Mouse (Mus musculus): ENCODE data around the gene Inpp5a. TPM values are rescaled to one million over a fixed set of nuclear protein-coding genes. Genes with fewer than 3 reads are reported as not detected.

The Inpp5a gene
- polyA plus RNA-seq, 1 experiment, result 26.7 TPM

DNA sequence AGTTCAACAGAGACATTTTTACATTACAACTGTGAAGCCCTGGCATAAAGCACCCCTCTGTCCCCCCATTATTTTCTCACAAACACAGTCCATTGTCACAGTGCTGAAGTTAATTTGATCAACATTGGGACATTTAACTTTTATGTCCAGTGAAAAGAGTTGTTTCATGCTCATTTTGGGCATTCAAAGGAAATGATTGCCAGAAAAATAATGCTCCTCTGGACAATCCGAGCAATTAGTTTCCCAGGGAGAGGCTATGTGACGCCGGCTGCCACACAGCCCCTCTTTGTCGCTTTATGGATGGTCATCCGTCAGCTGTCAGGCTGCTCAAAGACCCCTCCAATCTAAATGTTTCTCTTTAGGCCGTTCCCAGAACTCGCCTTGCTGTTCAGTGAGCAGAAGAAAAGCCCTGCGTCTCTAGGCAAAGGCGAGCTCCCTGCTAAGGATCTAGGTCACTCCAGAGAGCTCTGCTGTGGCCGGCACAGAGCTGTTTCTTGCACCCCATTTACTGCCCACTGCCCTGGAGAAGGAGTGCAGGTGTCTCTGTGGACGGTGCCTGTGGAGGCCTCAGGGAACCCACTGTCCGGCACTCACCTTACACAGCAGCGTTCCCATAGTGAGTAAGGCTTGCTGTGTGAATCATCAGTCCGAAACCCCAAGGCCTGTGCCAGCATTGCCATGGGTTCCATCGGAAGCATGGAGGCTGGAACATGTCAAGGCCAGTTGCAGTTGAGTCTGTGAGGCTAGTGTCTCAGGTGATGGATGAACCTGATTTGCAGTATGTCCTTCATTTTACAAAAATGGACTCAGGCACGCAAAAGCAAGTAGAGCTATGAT is 141.9 kb downstream of the Inpp5a start:
- no peak for DNase-seq (ENCODE audit: low spot score)

DNA sequence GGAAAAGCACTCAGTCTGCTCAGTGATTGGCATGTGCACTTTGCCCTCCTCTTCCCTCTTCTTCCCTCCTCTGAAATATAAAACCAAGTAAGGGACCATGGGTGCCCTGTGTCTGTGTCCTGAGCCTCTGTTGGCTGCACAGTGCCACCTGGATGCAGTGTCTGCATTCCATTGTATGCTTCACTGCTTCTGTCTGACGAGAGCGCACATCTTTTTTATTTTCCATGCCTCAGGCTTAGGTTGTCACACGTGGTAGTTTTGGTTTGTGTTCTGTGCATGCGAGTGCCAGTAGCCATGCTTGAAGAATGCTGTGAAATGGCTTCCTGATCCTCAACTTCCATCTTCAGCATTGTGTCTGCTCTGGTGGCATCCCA is 142.5 kb downstream of the Inpp5a start:
- no peak for DNase-seq (ENCODE audit: low spot score)

DNA sequence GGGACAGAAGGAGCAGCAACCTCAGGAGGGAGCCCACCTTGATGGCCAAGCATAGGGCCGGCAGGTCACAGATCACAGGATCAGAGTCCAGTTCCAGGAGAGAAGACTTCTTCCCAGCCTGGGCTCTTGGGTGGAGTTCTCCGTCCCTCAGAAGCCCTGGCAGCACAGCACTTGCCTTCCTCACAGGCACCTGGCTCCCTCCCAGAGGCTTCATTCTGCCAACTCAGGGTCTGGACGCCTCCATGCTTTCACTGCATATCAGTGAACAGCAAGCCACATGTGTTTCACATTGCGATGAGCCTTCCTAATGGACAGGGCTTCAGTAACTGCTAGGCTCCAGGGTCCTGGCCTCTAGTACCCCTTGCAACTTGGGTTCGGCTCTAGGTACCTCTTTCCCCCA is 147.4 kb downstream of the Inpp5a start:
- DNase-seq (ENCODE audit: low spot score), result no peak

DNA sequence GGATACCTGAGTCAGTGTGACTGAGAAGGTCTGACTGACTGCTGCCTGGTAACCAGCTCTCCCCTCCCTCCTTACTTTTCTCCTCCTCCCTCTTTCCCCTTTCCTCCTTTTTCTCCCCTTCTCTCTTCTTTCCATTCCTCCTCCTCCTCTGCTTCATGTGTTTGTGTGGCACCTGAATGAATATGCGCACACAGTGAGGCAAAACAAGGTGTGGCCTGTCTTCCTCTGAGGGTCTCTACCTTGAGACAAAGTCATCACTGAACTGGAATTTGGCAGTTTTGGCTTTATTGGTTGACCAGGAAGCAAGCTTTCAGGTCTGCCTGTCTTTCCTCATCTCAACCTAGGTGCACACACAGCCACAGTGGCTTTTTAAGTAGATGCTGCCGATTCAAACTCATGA is 147.9 kb downstream of the Inpp5a start:
- DNase-seq (ENCODE audit: low spot score), result no peak

DNA sequence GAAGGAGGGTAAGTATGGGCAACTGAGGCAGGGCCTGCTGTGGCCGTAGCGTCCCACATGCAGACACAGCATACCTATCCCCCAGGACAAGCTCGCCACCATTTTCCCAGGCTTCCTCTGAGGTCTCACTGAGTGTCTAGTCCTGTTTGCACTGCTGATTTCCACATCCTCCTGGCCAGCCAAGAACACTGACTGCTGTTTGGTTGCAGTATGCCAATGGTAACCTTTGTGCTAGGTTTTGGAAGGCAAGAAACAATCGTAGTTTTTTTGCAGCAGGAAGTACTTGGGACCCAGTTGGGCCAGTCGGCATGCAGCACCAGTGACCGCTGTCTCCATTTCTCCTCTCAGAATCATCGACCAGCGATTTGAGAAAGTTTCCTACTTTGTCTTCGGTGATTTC is 148.9 kb downstream of the Inpp5a start:
- DNase-seq (ENCODE audit: low spot score), result no peak

DNA sequence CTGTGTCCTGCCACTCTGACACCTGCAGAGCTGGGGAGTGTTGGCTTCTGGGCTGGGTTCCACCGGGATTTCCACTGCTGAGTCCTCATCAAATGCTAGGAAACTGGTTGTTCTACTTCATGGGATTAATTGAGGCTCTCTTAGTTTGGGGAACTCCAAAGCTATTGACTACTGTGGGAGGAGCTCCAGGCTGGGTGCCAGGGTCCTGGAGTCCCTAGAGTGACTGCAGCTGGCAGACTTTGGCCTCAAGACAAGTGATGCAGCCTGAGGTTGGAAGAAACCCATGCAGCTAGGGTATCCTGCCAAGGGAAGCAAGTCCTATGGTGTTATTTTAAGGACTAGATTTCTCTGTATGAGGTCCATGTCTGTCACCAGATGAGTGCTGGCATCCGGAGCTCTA is 149.6 kb downstream of the Inpp5a start:
- DNase-seq (ENCODE audit: low spot score), result no peak

DNA sequence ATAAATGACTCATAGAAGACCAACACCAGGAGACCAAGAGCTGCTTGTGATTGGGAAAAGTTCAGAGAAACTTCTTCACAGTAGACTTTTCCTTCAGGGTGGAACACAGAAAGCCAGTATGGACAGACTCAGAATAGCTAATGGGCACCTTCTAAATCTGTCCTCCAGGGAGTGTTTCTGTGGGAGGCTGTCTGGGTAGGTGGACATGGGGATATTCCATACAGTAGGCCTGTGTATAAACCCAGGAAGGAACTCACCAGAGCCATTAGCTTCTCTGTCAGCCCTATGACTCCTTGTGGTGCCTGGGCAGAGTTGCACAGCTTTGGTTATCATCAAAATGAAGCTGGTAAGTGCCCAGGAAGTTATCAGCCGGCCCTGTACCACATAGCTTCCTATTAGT is 151.7 kb downstream of the Inpp5a start:
- DNase-seq (ENCODE audit: low spot score), result no peak

DNA sequence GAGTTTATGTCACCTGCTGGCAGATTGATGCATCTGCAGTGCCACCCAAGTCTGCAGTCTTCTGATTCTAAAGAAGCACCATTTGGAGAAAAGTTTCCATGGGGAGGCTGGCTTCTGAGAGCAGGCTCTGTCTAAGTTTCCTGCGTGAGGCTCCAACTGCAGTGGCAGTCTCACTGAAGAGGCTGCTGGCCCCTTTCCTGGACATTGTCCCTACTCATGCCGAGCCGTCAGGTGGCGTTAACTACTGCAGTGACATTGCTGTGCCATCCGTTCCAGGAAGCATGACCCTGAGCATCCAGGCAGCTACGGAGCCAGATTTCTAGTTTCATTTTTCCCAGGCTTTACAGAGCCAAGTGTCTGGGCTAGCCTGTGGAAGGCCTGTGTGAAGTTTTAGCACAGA is 152.5 kb downstream of the Inpp5a start:
- no peak for DNase-seq (ENCODE audit: low spot score)

DNA sequence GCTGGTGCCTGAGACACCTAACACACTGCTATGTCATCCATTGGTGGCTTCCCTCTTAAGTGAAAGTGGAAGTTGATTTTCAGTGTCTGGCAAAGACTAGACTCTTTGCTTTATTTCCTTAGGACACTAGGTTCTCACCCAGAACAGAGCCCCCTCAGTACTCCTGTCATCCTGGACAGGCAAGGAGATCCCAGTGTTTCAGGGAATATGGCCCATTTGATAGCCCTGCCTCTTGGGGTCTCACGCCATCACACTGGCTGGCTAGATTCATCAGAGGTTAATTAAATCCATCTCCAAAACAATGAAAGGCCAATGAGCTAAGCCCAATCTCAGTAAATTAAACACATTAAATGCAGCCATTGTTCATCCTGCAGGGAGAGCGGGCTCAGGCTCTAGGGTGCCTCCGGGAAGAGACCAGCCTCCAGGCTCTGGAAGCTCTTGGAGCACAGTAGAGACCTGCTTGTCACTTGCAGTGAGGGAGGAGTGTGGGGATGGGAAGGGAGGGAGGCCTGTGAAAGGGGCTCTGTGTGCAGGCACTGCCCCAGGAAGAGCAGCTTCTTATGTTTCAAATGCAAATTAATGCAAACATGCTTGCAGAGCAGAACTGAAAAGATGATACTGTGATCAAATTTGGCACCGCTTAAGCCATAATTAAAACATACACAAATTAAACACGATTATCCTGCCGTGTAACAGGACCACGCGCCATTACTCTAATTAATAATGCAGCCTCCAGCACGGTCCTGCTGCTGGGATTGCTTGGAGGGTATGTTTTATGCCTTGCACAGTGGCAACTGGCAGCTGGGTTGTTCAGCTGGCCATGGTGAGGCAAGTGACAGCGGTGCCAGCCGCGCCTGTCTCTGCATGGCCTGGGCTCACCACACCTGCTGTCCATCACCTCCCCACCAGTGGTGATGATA is 156.1 kb downstream of the Inpp5a start:
- DNase-seq (ENCODE audit: low spot score), result no peak

DNA sequence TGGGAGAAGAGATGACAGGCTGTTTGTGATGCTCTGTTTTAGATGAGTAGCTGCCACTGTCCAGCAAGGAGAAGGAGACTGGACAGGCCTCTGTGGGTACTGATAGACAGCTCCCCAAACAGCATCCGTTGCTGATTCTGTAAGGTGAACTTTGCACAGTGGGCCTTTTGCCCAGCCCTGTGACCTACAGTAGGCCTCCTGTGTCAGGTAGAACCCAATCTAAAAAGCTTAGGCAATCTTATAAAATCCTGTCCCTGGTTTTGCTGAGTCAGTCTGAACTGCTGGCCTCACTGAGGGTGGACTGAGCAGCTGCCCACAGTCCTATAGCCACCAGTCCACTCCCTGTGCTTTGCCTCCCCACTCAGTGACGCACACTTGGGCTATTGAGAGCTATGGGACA is 158.4 kb downstream of the Inpp5a start:
- no peak for DNase-seq (ENCODE audit: low spot score)

DNA sequence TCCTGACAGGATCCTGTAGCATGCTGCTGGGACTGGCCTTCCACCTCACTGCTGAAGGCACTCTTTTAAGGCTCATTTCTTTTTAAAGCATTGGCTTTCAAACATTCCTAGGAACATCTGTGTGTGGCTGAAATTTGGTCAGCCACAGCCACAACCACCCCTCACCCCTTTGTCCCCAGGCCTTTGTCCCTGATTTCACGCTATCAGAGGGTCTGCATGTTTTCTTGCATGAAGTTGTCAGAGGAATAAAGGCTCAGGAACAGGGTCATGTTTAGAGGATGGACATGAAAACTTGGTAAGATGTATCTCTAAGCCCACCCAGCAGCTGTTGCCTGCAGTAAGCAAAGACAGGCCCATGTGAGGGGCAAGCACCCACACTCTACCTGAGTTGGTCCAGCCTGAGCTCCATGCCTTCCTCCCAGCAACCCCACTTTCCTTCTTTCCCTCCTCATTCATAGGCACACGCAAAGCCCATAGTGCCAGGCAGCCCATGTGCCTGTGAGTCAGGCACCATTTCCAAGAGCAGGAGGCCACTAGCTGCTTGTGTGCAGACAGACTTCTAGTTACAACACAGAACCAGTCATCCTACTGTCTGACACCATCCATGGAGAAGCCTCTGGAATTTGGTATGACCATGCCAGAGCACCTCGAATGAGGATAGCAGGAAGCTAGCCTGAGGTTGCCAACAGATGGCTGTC is 161.3 kb downstream of the Inpp5a start:
- no peak for DNase-seq (ENCODE audit: low spot score)

DNA sequence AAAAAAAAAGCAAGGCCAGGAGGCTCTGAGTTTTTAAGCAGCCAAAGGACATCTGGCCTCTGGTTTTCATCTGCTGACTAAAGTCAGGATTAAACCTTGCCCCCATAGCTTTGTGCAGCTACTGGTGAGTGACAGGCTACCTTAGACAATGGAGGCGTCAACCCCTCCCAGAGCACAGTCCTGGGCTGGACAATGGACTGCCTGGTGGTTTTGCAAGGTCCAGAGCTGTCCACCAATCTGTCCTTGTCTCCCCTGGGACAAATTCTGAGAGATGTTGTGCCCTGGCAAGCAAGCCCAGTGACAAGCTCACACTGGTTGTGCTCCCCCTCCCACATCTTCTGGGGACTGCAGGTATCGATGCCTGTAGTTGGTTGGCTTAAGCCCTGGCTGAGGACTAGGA is 162.6 kb downstream of the Inpp5a start:
- DNase-seq (ENCODE audit: low spot score), result no peak

DNA sequence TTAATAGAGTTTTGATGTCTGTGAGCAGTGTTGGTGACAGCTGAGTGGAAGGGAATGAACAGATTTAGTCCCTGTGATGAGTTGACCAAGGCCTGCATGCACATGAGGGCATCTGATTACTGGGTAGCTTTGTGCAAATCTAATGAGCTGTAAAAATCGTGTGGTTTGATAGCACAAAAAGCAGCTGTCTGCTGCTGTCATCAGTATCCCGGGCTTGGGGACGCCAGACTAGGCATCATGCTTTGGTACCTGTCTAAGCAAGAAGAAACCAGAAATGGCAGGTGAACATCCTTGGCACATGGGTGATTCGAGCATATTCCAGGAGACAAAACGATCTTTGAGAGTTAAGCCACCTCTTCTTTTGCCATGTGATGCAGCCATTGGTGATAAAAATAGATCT is 167.4 kb downstream of the Inpp5a start:
- no peak for DNase-seq (ENCODE audit: low spot score)

DNA sequence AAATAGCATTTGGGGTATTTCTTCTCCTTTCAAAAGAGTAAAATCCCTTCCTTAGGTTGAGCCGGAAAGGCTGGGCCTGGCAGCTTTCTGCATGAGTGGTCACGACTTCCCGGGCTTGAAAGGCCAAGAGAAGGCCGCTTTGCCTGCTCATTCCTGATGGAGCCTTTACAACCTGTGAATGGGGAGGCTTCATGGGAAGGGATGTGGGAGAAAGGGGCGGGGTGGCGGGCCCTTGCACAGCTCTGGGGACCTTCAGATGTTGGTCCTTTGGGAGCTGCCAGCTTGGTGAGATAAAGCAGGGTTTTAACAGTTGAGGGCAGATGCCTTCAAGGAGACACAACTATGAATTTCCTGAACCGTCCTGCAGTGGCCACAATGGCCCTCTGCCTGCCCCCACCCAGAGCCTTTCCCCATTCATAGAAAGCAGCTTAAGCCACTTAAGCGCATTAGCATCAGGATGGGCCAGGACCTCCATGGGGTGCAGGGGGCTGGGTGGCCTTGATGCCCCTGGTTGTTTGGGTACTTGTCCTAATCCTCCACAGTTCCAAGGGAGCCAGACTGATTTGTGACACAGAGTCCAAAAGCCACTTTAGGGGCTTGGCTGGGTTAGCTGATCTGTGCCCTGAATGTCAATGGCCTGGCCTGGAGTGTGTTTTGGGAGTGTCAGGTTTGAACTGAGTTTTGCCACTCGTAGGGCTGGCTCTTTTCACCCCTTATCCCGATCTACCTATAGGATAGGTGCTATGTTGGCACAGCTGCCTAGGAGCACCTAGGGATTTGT is 168.0 kb downstream of the Inpp5a start:
- DNase-seq (ENCODE audit: low spot score), result no peak

DNA sequence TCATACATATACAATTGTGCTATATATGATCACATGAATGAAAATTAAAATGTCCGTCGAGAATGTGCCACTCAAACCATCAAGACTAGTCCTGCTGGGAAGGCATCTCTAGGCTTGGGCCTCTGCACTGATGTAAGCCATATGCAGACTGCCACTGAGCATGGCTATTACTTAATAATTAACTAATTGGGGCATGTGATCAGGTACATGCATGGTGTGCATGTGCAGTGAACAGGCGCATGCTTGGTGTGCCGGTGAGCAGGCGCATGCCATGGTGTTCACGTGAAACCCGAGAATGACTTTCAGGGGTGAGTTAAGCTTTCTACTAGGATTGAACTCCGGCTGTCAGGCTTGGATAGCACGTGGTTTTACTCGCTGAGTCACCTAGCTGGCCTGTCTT is 170.8 kb downstream of the Inpp5a start:
- no peak for DNase-seq (ENCODE audit: low spot score)

DNA sequence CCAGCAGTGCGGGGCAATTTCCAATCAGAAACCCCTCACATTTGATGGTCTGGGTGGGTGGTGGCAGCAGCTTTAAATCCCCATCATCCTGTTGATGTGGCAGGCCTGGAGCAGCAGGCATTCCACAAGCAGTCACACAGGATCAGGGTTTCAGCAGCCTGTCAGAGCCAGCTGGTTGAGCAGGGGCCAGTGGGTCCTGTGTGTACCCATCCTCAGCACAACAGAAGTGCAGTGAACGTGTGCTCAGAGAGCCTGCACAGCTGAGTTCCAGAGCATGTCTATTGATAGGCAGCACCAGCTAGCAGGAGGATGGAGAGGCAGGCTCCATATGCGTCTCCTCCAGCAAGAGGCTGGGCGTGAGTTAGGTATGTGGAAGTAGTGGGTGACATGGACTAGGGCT is 174.5 kb downstream of the Inpp5a start:
- DNase-seq (ENCODE audit: low spot score), result no peak

DNA sequence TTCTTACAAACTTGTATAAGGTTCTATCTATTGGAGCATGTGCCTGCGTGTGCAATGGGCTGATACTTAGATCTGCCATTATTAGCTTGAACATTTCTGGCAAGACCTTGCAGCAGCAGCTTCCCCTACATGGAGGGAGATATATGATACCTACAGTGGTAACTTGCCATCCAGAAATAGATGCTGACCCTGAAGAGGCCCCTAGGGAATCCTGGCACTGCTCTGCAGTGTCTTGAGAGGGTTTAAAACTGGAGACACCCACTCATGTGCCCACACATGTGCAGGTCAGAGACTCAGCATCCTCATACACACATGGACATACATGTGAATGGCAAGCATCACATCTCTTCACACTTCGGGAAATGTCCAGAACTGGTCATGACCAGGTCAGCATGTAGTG is 175.3 kb downstream of the Inpp5a start:
- DNase-seq (ENCODE audit: low spot score), result no peak

DNA sequence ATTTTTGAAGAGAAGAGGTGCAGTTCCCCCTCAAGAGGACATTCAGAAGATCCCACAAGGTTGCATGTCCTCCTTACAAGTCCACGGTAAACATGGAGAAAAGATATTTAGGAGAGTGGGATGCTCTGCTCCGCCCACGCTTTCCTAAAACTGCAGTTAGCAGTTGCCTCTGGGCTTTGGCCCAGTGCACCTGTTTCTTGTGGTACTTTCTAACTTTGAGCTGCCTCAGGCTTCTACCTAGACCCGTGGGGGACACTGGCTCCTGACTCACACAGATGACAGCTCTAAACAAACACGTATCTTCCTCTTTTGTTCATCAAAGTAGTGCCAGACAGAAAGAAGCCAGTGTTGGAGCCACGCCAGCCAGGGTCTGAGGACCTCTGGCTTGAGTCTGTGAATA is 177.1 kb downstream of the Inpp5a start:
- DNase-seq (ENCODE audit: low spot score), result no peak

DNA sequence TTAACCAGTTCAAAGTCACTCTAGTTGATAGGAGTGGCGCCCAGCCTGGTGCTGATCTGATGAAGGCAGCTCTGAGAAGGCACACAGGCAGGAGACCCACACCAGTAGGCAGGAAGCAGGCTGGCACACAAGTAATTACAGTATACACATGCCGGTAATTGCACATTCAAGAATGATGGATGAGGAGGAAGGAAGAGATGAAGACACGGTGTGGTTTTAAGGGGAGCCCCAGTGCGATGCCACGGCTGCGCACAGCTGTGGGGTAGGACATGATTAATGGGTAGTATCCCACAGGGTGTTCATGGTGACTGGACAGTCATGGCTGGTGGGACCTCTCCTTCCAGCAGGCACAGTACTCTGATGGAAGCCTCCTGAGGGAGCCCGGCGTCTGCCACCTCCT is 177.6 kb downstream of the Inpp5a start:
- no peak for DNase-seq (ENCODE audit: low spot score)

DNA sequence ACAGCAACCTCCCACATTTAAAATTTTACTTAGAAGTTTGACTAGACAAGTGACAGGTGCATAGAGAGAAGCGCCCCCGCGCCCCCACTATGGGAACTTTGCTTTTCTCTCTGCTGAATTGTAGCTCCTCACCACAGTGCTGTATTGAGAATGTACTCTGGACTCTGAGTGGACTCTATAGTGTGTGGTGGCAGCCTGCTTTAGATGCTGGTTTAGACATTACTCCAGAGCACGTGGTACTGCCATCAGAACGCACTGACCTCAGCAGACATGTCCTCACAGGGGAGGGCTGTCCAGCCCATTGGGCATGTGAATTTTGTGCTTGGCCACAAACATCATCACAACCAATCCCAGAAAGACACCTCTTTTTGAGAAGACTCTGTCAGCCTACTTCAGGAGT is 181.9 kb downstream of the Inpp5a start:
- no peak for DNase-seq (ENCODE audit: low spot score)

DNA sequence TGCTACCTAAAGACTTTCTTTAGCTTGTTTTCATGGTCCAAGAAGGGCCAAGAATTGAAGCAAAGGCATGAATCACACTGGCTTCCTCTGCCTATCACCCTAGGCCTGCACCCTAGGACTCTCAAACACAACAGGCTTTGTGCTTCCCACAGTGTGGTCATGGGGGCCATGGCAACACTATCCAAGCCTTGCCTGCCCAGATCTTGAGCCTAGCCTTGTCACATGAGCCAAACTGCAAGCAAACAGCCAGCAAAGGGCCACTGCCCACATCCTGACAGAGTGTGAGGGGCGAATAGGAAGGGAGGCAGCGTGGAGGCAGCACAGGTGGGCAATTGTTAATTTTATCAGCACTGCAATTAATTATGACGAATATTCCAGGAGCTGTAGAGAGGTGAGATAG is 183.8 kb downstream of the Inpp5a start:
- no peak for DNase-seq (ENCODE audit: low spot score)

Data from urinary bladder, adult 2 months (tissue).